Mouse (Mus musculus): ENCODE measurements around the gene Lrg1. TPM values are rescaled to one million over a fixed set of nuclear protein-coding genes. Genes with fewer than 3 reads are reported as not detected.

The Lrg1 gene
- polyA plus RNA-seq, 1 experiment from 2014 or later, result 1.8 TPM

DNA sequence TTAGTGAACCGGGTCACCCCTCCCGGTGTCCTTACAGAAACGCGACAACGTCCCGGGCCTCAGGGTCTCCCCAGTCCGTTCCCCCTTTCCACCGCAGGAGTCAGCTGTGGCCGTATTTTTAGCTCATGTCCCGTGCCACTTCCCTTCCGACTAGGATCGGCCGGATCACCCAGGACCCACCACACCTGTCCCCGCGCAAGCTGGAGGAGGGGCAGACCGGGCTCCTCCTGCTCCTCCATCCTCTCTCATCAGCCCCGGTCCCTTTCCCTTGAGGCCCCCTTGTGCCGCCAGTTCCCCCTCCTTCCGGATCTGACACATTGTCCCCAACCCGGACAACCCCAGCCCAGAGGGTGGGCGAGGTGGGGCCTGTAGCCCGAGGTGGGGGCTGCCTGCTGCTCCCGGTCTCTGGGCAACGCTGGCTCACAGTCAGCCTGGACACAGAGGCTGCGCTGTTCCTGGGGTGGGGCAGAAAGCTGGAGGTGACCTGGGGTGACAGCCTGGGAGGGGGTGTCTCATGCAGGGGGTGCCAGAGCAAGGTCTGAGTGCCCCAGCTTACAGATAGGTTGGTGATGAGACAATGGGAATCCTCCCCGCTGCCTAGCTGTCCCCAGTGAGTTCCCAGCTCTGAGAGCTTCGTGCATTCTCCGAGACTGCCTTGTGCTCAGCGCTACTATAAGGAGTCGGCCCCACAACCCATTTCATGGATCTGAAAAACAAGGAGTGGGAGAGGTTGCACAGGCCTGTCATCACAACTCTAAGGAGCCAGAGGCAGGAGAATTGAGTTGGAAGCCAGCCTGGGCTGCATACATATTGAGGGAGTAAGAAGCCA, 27.2 kb upstream of the Lrg1 start:
- no peak overlapping the region for H3K27ac ChIP-seq (replicated peaks)
- WGBS, result 2% methylated on average over 30 of the region's 30 CpGs
- ATAC-seq (ENCODE audit: insufficient number of reproducible peaks, low FRiP score, low TSS enrichment, low read depth), result no peak; the same call in 1 of the 2 replicates
- peak overlapping the region; percentile 40 for H3K4me2 ChIP-seq (replicated peaks)
- no peaks in the 10 kb centered on the region for H3K9me3 ChIP-seq (replicated peaks)
- no peaks in the 10 kb centered on the region for H3K36me3 ChIP-seq
- H3K4me3 ChIP-seq (replicated peaks), result peak overlapping the region; percentile 27
- H3K4me1 ChIP-seq, result peaks cover 6% of the 10 kb centered on the region
- H3K27me3 ChIP-seq, result peaks cover 69% of the 10 kb centered on the region
- no peak overlapping the region for H3K9ac ChIP-seq

DNA sequence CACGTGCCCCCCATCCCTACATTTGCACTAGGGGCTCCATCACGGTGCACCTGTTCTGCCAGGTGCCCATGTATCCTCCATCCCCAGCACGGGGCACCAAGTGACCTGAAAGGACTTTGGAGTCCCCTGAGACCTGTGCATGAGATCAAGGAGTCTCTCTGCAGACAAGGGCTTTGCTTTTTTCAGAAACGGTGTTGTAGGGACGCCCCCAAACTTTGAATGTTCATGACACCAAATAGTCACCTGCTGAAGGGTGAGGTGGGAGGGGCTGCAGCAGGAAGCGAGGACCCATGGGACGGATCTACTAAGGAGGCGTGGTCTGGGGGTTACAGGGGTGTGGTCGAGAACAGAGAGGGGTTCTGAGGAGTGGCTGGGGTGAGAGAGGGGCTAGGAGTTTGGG, 26.5 kb upstream of the Lrg1 start:
- Histone ChIP-seq H3K36me3 (no peaks in the 10 kb centered on the region), H3K9me3 (replicated peaks) (no peaks in the 10 kb centered on the region), H3K4me2 (replicated peaks) (peak overlapping the region; percentile 40), H3K27me3 (peaks cover 77% of the 10 kb centered on the region), H3K27ac (replicated peaks) (no peak overlapping the region), H3K4me3 (replicated peaks) (peak overlapping the region; percentile 27; the same call in 1 of the 2 replicates), H3K4me1 (peaks cover 6% of the 10 kb centered on the region), H3K9ac (no peak overlapping the region)
- no peak for ATAC-seq (ENCODE audit: insufficient number of reproducible peaks, low FRiP score, low TSS enrichment, low read depth)
- 18% methylated on average over 9 of the region's 9 CpGs for WGBS

DNA sequence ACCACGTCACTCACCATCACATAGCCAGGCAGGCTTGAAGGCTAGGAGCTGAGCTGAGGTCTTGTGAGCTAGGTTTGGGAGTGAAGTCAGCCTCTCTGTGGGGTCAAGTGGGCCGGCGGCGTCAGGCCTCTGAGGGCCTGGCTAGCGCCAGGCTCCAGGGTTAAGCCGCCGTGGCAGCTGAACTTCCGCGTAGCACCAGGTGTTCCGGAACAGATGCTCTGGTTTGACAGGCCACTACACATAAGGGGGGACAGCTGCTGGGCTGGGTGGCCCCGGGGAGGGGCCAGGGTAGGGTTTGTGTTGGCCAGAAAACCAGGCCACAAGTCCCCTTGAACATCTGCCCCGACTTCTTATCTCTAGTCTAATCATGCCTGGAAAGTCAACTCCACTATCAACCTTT, 25.6 kb upstream of the Lrg1 start:
- Histone ChIP-seq H3K4me2 (replicated peaks) (no peak overlapping the region), H3K36me3 (no peaks in the 10 kb centered on the region), H3K27me3 (peaks cover 84% of the 10 kb centered on the region), H3K9ac (no peak overlapping the region), H3K4me1 (peaks cover 7% of the 10 kb centered on the region), H3K4me3 (replicated peaks) (no peak overlapping the region), H3K9me3 (replicated peaks) (no peaks in the 10 kb centered on the region), H3K27ac (replicated peaks) (no peak overlapping the region)
- WGBS, result 54% methylated on average over 12 of the region's 12 CpGs
- no peak for ATAC-seq (ENCODE audit: insufficient number of reproducible peaks, low FRiP score, low TSS enrichment, low read depth)

DNA sequence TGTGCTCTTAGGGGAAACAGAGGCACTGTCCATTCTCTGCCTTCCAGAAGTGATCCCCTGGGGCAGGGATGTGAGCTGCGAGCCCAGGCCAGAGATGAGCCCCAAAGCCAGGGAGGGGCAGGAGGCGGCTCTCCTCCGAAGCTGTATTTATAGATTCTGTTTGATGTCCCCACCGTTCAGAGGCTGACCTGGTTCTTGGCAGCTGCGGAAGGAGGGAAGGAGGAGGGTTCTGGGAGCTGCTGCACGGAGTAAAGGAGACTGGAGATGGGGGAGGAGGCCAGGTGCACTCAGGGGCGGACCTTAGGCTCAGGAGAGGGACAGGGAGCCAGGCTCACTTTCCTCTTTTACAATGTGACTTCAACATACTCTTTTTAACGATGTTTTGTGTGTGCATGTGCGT, 24.3 kb upstream of the Lrg1 start:
- H3K4me3 ChIP-seq (replicated peaks), result no peak overlapping the region
- 20% methylated on average over 9 of the region's 9 CpGs for WGBS
- peaks cover 20% of the 10 kb centered on the region for H3K4me1 ChIP-seq
- H3K36me3 ChIP-seq, result no peaks in the 10 kb centered on the region
- peaks cover 93% of the 10 kb centered on the region for H3K27me3 ChIP-seq
- no peak overlapping the region for H3K9ac ChIP-seq
- ATAC-seq (ENCODE audit: insufficient number of reproducible peaks, low FRiP score, low TSS enrichment, low read depth), result no peak
- no peaks in the 10 kb centered on the region for H3K9me3 ChIP-seq (replicated peaks)
- no peak overlapping the region for H3K4me2 ChIP-seq (replicated peaks)
- no peak overlapping the region for H3K27ac ChIP-seq (replicated peaks)

DNA sequence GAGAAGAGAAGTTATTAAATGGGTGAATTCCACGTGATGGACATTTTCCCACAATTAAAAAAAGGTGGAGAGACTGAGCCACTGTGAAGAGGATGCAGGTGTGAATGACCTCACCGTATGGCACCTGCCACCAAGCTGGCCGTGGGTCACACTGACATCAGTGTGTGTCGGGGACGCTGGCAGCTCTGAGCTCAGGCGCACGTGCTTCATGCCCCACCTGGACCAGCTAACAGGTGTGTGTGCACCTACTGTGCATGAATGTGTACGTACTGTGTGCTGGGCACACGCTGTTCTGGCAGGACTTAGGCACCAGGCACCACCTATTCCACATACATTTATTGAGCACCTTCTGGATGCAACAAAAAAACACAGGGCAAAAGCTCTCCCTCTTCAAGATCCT, 22.7 kb upstream of the Lrg1 start:
- Histone ChIP-seq H3K27ac (replicated peaks) (no peak overlapping the region), H3K27me3 (peaks cover 91% of the 10 kb centered on the region), H3K4me3 (replicated peaks) (no peak overlapping the region), H3K9ac (no peak overlapping the region), H3K4me1 (peaks cover 24% of the 10 kb centered on the region), H3K9me3 (replicated peaks) (no peaks in the 10 kb centered on the region), H3K36me3 (no peaks in the 10 kb centered on the region), H3K4me2 (replicated peaks) (no peak overlapping the region)
- 68% methylated on average over 9 of the region's 9 CpGs for WGBS
- no peak for ATAC-seq (ENCODE audit: insufficient number of reproducible peaks, low FRiP score, low TSS enrichment, low read depth)

DNA sequence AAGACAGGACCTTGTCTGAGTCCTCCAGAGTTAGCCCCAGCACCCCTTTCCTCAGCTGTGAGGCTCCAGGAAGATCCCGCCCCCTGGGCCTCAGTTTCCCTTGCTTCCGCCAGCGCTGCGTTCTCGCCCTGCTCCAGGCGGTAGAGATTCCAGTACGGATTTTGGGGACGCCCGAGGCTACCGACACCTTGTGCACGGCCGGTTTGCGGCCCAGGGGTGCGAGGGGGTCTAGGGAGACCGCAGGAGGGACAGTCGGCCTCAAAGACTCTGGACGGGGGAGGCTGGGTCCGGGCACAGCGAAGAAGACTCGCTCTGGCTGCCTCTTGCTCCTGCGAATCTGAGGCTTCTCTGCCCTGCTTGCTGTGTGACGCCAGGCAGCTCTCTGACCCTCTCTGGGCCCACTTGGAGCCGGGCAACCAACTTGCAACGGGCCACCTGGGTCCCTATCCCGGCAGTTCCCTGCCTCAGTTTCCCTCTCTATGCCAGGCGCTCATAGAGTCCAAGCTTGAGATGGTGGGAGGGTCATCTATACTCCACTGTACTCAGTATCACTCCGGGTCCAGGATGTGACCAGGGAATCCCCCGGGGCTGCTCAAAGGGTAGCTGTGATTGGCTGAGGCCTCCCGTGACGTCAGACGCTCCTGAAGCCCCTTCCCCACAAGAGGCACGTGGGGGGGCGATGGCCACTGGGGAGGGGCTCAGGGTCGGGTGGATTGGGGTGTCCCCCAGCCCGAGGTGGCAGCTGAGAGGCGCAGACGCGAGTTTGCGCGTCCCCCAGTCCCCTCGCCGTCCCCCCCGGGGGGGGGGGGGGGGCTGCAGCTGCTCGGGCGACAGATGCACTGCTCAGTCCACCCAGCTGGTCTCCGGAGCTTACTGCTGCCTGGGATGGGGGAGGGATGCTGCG, 20.2 kb upstream of the Lrg1 start:
- H3K9ac ChIP-seq, result 0 out of 2 replicates have a peak overlapping the region, but pooled peaks have one; percentile 0
- H3K4me1 ChIP-seq, result peaks cover 27% of the 10 kb centered on the region
- H3K36me3 ChIP-seq, result no peaks in the 10 kb centered on the region
- peaks cover 77% of the 10 kb centered on the region for H3K27me3 ChIP-seq
- H3K9me3 ChIP-seq (replicated peaks), result no peaks in the 10 kb centered on the region
- H3K27ac ChIP-seq (replicated peaks), result no peak overlapping the region
- ATAC-seq (ENCODE audit: insufficient number of reproducible peaks, low FRiP score, low TSS enrichment, low read depth), result peak; percentile 44; the same call in 1 of the 2 replicates
- 2% methylated on average over 47 of the region's 47 CpGs for WGBS
- peak overlapping the region; percentile 68 for H3K4me2 ChIP-seq (replicated peaks)
- H3K4me3 ChIP-seq (replicated peaks), result peak overlapping the region; percentile 42

DNA sequence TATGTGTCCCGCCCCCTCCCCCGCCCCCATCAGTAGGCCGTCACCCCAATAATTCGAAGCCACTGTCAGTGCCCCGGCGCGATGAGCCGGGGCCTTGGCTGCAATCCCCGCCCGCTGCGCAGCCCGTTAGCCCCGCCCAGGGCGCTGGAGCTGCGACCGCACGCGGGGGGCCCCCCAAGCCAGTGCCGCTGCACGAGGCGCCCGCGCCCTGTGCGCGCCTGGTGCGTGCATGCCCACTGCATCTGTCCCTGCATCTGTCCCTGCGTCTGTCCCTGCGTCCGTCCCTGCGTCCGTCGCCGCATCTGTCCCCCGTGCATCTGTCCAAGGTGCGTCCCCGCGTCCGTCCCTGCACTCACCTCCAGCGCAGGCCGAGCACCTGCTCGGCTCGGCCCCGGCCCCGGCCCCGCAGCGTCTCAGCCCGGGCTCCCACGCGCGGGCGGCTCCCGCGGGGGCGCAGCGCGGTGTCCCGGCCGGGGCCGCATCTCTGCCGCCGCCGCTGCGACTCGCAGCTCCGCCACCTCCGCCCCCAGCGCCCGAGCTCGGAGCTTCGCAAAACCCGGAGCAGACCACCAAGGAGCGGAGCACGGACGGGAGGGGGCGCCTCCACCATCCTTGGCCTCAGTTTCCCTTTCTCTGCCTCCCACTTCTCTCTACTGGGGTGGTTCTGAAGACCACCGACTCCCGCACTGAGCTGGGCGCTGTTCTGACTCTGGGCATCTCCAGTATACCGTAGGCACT, 18.2 kb upstream of the Lrg1 start, which contains the start of gene Sema6b:
Gene Sema6b, minus strand, starts transcription at position 486 of the 738 bp plus-strand sequence.
- Histone ChIP-seq H3K9ac (peak within 1 kb of the TSS; percentile 35; the same call in 1 of the 2 replicates), H3K4me2 (replicated peaks) (peak within 1 kb of the TSS; percentile 98), H3K36me3 (no peaks in the 10 kb centered on the region), H3K9me3 (replicated peaks) (no peaks in the 10 kb centered on the region), H3K27me3 (peaks cover 62% of the 10 kb centered on the region), H3K27ac (replicated peaks) (no peak within 1 kb of the TSS), H3K4me1 (peaks cover 27% of the 10 kb centered on the region), H3K4me3 (replicated peaks) (peak within 1 kb of the TSS; percentile 72)
- ATAC-seq (ENCODE audit: insufficient number of reproducible peaks, low FRiP score, low TSS enrichment, low read depth), result no peak
- WGBS, result under 1% methylated on average over 79 of the region's 79 CpGs

DNA sequence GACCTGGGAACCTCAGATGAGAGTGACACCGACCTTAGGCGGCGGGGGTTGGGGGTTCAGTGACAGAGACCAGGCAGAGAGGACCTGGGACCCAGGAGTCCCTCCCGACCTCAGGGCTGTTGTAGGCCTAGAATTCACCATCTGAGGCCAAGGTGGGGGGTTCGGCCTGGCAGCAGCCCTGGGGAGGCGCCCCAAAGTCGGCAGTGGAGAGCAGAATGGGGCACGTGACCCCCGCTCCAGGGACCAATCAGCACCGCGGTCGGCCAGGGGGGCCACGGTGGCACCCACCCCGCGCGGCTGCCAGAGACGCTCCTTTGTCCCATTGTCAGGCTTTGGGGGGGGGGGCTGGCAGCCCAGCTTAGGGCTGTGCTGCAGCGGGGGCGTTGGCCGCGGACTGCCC, 17.6 kb upstream of the Lrg1 start:
- 8% methylated on average over 21 of the region's 21 CpGs for WGBS
- peak overlapping the region; percentile 98 for H3K4me2 ChIP-seq (replicated peaks)

DNA sequence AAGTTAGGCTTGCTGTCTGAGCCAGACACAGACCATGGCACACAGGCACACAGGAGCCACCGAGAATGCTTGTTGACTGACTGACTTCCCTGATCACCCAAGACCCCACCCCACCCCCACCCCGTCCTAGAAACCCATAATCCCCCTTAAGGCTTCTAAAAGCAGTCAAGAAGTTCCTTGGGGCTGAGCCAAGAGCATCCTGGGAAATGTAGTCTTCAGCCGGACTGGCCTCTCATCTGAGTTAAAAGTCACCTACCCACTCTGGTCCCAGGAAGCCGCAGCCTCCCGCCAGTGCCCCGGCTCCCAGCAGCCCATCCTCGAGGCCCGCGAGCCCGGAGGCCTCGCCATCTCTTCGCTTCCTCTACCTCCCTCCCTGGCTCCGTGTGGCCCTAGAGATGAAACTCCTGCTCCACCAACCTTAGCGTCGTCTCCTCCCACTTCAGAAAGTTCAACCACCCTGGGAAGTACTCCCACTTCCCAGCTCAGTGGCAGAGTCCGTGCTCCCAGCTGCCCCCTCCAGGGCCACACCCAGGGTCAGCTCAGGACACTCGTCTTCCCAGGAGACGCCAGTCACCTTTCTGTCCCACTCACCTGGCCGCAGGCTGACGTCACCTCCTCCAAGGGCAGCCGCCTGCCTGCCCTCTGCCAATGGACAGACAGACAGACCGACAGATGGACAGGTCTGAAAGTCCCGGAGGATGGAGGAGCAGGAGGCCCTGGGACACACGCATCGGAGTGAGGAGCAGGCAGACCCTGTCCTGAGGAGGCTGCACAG, 16.2 kb upstream of the Lrg1 start:
- Histone ChIP-seq H3K27ac (replicated peaks) (no peak overlapping the region), H3K4me1 (peaks cover 43% of the 10 kb centered on the region), H3K9ac (no peak overlapping the region), H3K9me3 (replicated peaks) (no peaks in the 10 kb centered on the region), H3K36me3 (no peaks in the 10 kb centered on the region), H3K4me3 (replicated peaks) (peak overlapping the region; percentile 2; the same call in 1 of the 2 replicates), H3K4me2 (replicated peaks) (peak overlapping the region; percentile 18; the same call in 1 of the 2 replicates), H3K27me3 (peaks cover 43% of the 10 kb centered on the region)
- 23% methylated on average over 25 of the region's 25 CpGs for WGBS
- ATAC-seq (ENCODE audit: insufficient number of reproducible peaks, low FRiP score, low TSS enrichment, low read depth), result no peak

More for the DNA sequence above, 17.6 kb upstream of the Lrg1 start:
- no peak for ATAC-seq (ENCODE audit: insufficient number of reproducible peaks, low FRiP score, low TSS enrichment, low read depth)
- Histone ChIP-seq H3K4me1 (peaks cover 34% of the 10 kb centered on the region), H3K9me3 (replicated peaks) (no peaks in the 10 kb centered on the region), H3K27ac (replicated peaks) (no peak overlapping the region), H3K4me3 (replicated peaks) (peak overlapping the region; percentile 72), H3K36me3 (no peaks in the 10 kb centered on the region), H3K27me3 (peaks cover 56% of the 10 kb centered on the region), H3K9ac (0 out of 2 replicates have a peak overlapping the region, but pooled peaks have one; percentile 9)

DNA sequence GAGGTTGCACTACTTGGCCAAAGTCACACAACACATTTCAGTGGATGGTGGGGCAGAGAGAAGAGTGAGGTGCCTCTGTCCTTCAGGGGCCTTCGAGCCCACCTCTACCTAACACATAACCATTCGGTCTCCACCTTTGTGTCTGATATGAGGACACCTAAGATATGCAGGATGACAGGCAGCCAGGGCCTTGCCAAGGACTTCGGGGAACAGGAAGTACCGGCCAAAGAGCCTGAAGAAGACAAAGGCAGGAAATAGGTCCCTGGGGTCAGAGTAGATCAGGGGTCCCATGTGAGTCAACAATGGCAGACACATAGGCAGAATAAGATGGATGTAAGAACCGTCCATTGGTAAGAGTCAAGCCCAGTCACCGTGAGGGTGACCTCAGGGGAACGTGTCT, 14.8 kb upstream of the Lrg1 start:
- H3K27me3 ChIP-seq, result peaks cover 29% of the 10 kb centered on the region
- no peak for ATAC-seq (ENCODE audit: insufficient number of reproducible peaks, low FRiP score, low TSS enrichment, low read depth)

More for the DNA sequence above, 14.8 kb upstream of the Lrg1 start:
- H3K9me3 ChIP-seq (replicated peaks), result no peaks in the 10 kb centered on the region
- H3K4me3 ChIP-seq (replicated peaks), result no peak overlapping the region
- no peak overlapping the region for H3K27ac ChIP-seq (replicated peaks)
- H3K4me2 ChIP-seq (replicated peaks), result no peak overlapping the region
- no peaks in the 10 kb centered on the region for H3K36me3 ChIP-seq
- 86% methylated on average over 7 of the region's 7 CpGs for WGBS
- no peak overlapping the region for H3K9ac ChIP-seq
- peaks cover 34% of the 10 kb centered on the region for H3K4me1 ChIP-seq

All from embryonic facial prominence, embryonic 15.5 days (tissue).